Mouse (Mus musculus): ENCODE data around the gene Nol3. TPM values are rescaled to one million over a fixed set of nuclear protein-coding genes. Genes with fewer than 3 reads are reported as not detected.
"Not testable (repeated sequence)": the region's sequence is repeated elsewhere in the genome, so short reads cannot be mapped to it uniquely, and the experiment has no call there.

The Nol3 gene
- 1.8 and 2.8 TPM in 2 replicates for polyA plus RNA-seq (2015; fragmentation: Nextera tagmentation; extraction: Ambion mirVana)

- Histone ChIP-seq H3K9me3 (no peaks in the 10 kb centered on the region), H3K4me2 (peak within 1 kb of the TSS; percentile 82), H3K9ac (peak within 1 kb of the TSS; percentile 67), H3K4me1 (peaks cover 33% of the 10 kb centered on the region), H3K36me3 (peaks cover 7% of the 10 kb centered on the region; the same call in 1 of the 2 replicates), H3K27ac (no peak within 1 kb of the TSS), H3K4me3 (peak within 1 kb of the TSS; percentile 48), H3K27me3 (peaks cover 99% of the 10 kb centered on the region)
- 3% methylated on average over 10 of the region's 10 CpGs for WGBS
- ATAC-seq (ENCODE audit: insufficient number of reproducible peaks, insufficient read depth, low FRiP score, low TSS enrichment, low read depth) = no peak
Observed at GRCm38 (mm10) chr8:105275840-105276239, at the start of gene Nol3. Nol3 (plus strand) TSS chr8:105276140.

- no peak overlapping the region for H3K9ac ChIP-seq
- H3K4me2 ChIP-seq = no peak overlapping the region
- H3K9me3 ChIP-seq = no peaks in the 10 kb centered on the region
- H3K4me3 ChIP-seq = no peak overlapping the region
- H3K27me3 ChIP-seq = no peaks in the 10 kb centered on the region
- peaks cover 2% of the 10 kb centered on the region; the same call in 1 of the 2 replicates for H3K4me1 ChIP-seq
- ATAC-seq (ENCODE audit: insufficient number of reproducible peaks, insufficient read depth, low FRiP score, low TSS enrichment, low read depth) = no peak
- 84% methylated on average over 12 of the region's 12 CpGs for WGBS
- H3K27ac ChIP-seq = no peak overlapping the region
- H3K36me3 ChIP-seq = peaks cover 28% of the 10 kb centered on the region
Observed at GRCm38 (mm10) chr8:105231503-105232320, 44.2 kb upstream of the Nol3 start.

GRCm38 (mm10) chr8:105232321-105232693 lies 43.6 kb upstream of the Nol3 start:
- 91% methylated on average over 4 of the region's 4 CpGs for WGBS
- not testable (repeated sequence) for H3K4me2 ChIP-seq; H3K27me3 ChIP-seq; H3K4me3 ChIP-seq; H3K9me3 ChIP-seq; ATAC-seq (ENCODE audit: insufficient number of reproducible peaks, insufficient read depth, low FRiP score, low TSS enrichment, low read depth); H3K27ac ChIP-seq; H3K9ac ChIP-seq; H3K4me1 ChIP-seq
- H3K36me3 ChIP-seq = peaks cover 31% of the 10 kb centered on the region

GRCm38 (mm10) chr8:105233126-105233935 lies 42.6 kb upstream of the Nol3 start:
- H3K9me3 ChIP-seq = no peaks in the 10 kb centered on the region
- WGBS = 77% methylated on average over 1 of the region's 1 CpGs
- no peak overlapping the region for H3K9ac ChIP-seq
- H3K27ac ChIP-seq = no peak overlapping the region
- no peak for ATAC-seq (ENCODE audit: insufficient number of reproducible peaks, insufficient read depth, low FRiP score, low TSS enrichment, low read depth)
- H3K36me3 ChIP-seq = peaks cover 31% of the 10 kb centered on the region
- no peaks in the 10 kb centered on the region for H3K4me1 ChIP-seq
- H3K4me2 ChIP-seq = no peak overlapping the region
- no peaks in the 10 kb centered on the region for H3K27me3 ChIP-seq
- H3K4me3 ChIP-seq = no peak overlapping the region

- H3K9me3 ChIP-seq = no peaks in the 10 kb centered on the region
- no peaks in the 10 kb centered on the region for H3K27me3 ChIP-seq
- no peak for ATAC-seq (ENCODE audit: insufficient number of reproducible peaks, insufficient read depth, low FRiP score, low TSS enrichment, low read depth)
- H3K4me2 ChIP-seq = no peak overlapping the region
- no peak overlapping the region for H3K27ac ChIP-seq
- no peaks in the 10 kb centered on the region for H3K4me1 ChIP-seq
- H3K9ac ChIP-seq = no peak overlapping the region
- 56% methylated on average over 1 of the region's 1 CpGs for WGBS
- peaks cover 49% of the 10 kb centered on the region for H3K36me3 ChIP-seq
- H3K4me3 ChIP-seq = no peak overlapping the region
Observed at GRCm38 (mm10) chr8:105235206-105235605, 40.7 kb upstream of the Nol3 start.

- no peak for ATAC-seq (ENCODE audit: insufficient number of reproducible peaks, insufficient read depth, low FRiP score, low TSS enrichment, low read depth)
- no peak overlapping the region for H3K9ac ChIP-seq
- H3K4me3 ChIP-seq = no peak overlapping the region
- peaks cover 66% of the 10 kb centered on the region for H3K36me3 ChIP-seq
- WGBS = 92% methylated on average over 14 of the region's 14 CpGs
- H3K9me3 ChIP-seq = no peaks in the 10 kb centered on the region
- H3K4me1 ChIP-seq = no peaks in the 10 kb centered on the region
- no peaks in the 10 kb centered on the region for H3K27me3 ChIP-seq
- no peak overlapping the region for H3K27ac ChIP-seq
- H3K4me2 ChIP-seq = no peak overlapping the region
Observed at GRCm38 (mm10) chr8:105237442-105238142, 38.3 kb upstream of the Nol3 start.

GRCm38 (mm10) chr8:105241016-105241415 lies 34.9 kb upstream of the Nol3 start:
- Histone ChIP-seq H3K27me3 (no peaks in the 10 kb centered on the region), H3K9ac (no peak overlapping the region), H3K36me3 (peaks cover 57% of the 10 kb centered on the region), H3K4me2 (no peak overlapping the region), H3K27ac (no peak overlapping the region), H3K4me3 (no peak overlapping the region), H3K9me3 (no peaks in the 10 kb centered on the region), H3K4me1 (no peaks in the 10 kb centered on the region)
- 94% methylated on average over 7 of the region's 7 CpGs for WGBS
- no peak for ATAC-seq (ENCODE audit: insufficient number of reproducible peaks, insufficient read depth, low FRiP score, low TSS enrichment, low read depth)

GRCm38 (mm10) chr8:105251954-105252353 lies 24.0 kb upstream of the Nol3 start:
- no peak overlapping the region for H3K4me3 ChIP-seq
- no peak overlapping the region for H3K27ac ChIP-seq
- 92% methylated on average over 6 of the region's 6 CpGs for WGBS
- H3K27me3 ChIP-seq = peaks cover 14% of the 10 kb centered on the region
- peaks cover 20% of the 10 kb centered on the region for H3K4me1 ChIP-seq
- H3K4me2 ChIP-seq = no peak overlapping the region
- H3K9me3 ChIP-seq = no peaks in the 10 kb centered on the region
- peaks cover 62% of the 10 kb centered on the region for H3K36me3 ChIP-seq
- ATAC-seq (ENCODE audit: insufficient number of reproducible peaks, insufficient read depth, low FRiP score, low TSS enrichment, low read depth) = no peak
- H3K9ac ChIP-seq = no peak overlapping the region

- Histone ChIP-seq H3K27me3 (peaks cover 22% of the 10 kb centered on the region), H3K9me3 (no peaks in the 10 kb centered on the region), H3K4me3 (peak overlapping the region; percentile 73; the same call in 1 of the 2 replicates), H3K9ac (peak overlapping the region; percentile 86; the same call in 1 of the 2 replicates), H3K36me3 (peaks cover 55% of the 10 kb centered on the region), H3K27ac (no peak overlapping the region), H3K4me1 (peaks cover 20% of the 10 kb centered on the region), H3K4me2 (0 out of 2 replicates have a peak overlapping the region, but pooled peaks have one; percentile 90)
- 86% methylated on average over 10 of the region's 10 CpGs for WGBS
- no peak for ATAC-seq (ENCODE audit: insufficient number of reproducible peaks, insufficient read depth, low FRiP score, low TSS enrichment, low read depth)
Observed at GRCm38 (mm10) chr8:105252680-105253537, 23.0 kb upstream of the Nol3 start.

GRCm38 (mm10) chr8:105253766-105254151 lies 22.2 kb upstream of the Nol3 start:
- Histone ChIP-seq H3K9ac (peak overlapping the region; percentile 86), H3K36me3 (peaks cover 47% of the 10 kb centered on the region), H3K9me3 (no peaks in the 10 kb centered on the region), H3K4me3 (peak overlapping the region; percentile 73), H3K4me2 (peak overlapping the region; percentile 90), H3K27me3 (peaks cover 31% of the 10 kb centered on the region), H3K4me1 (peaks cover 25% of the 10 kb centered on the region), H3K27ac (peak overlapping the region; percentile 91; the same call in 1 of the 2 replicates)
- no peak for ATAC-seq (ENCODE audit: insufficient number of reproducible peaks, insufficient read depth, low FRiP score, low TSS enrichment, low read depth)
- WGBS = 36% methylated on average over 20 of the region's 20 CpGs
